Mouse (Mus musculus): Measurements from ENCODE around the gene Dop1a. TPM values are rescaled to one million over a fixed set of nuclear protein-coding genes. Genes with fewer than 3 reads are reported as not detected.

Dop1a gene
- polyA plus RNA-seq, 1 experiment from 2014 or later = 7.2 TPM

DNA sequence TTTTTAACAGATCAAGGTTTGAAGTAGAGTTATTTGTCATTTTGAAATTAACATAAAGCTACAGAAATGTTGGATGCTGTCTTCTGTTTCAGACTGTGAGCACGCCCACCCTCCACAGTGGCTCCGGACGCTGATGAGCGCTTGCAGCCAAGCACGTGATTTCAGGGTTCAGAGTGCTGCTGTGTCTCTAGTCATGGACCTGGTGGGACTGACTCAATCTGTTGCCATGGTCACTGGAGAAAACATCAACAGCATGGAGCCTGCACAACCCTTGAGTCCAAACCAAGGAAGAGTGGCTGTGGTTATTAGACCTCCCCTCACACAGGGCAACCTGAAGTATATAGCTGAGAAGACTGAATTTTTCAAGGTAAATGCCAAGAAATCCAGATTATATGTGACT, 46.8 kb downstream of the Dop1a start:
- Histone ChIP-seq H3K4me2 (replicated peaks; ENCODE audit: low read depth) (no peak overlapping the region), H3K4me1 (replicated peaks; ENCODE audit: control insufficient read depth, insufficient read depth) (no peaks in the 10 kb centered on the region), H3K4me3 (ENCODE audit: low read depth, low read length) (no peak overlapping the region), H3K36me3 (ENCODE audit: control insufficient read depth, insufficient read depth, low read length) (peaks cover 21% of the 10 kb centered on the region), H3K27me3 (ENCODE audit: control insufficient read depth, insufficient read depth, low read length) (no peaks in the 10 kb centered on the region), H3K9ac (ENCODE audit: low read length) (no peak overlapping the region), H3K27ac (replicated peaks) (no peak overlapping the region), H3K9me3 (ENCODE audit: control insufficient read depth, low read length) (no peaks in the 10 kb centered on the region)
- 81% methylated on average over 5 of the region's 5 CpGs for WGBS
- TF ChIP-seq EP300 (optimal IDR thresholded peaks at IDR 0.05) (no peak), CTCF (IDR thresholded peaks at IDR 0.05; ENCODE audit: low read depth) (no peak)
- DNase-seq (ENCODE audit: low spot score) (no peak), ATAC-seq (ENCODE audit: low FRiP score, low TSS enrichment) (no peak)

DNA sequence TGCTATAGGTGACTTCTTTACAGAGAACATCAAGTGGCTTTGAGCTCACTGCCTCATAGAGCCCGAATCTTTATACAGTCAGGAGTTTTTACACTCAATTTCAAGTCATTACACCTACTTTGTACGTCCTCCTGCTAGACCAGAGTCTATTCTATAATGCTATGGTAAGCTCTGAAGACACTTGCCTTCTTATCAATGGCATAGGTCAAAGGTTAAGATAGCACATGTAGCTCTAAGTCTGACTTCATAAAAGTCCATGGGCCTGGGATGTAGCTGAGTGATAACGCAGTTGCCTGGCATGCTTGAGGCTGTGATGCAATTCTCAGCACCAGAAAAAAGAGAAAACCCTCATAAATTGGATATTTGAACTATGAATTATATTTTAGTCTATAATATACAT, 47.4 kb downstream of the Dop1a start:
- Histone ChIP-seq H3K27ac (replicated peaks) (no peak overlapping the region), H3K36me3 (ENCODE audit: control insufficient read depth, insufficient read depth, low read length) (peaks cover 25% of the 10 kb centered on the region), H3K4me3 (ENCODE audit: low read depth, low read length) (no peak overlapping the region), H3K4me2 (replicated peaks; ENCODE audit: low read depth) (no peak overlapping the region), H3K27me3 (ENCODE audit: control insufficient read depth, insufficient read depth, low read length) (no peaks in the 10 kb centered on the region), H3K4me1 (replicated peaks; ENCODE audit: control insufficient read depth, insufficient read depth) (no peaks in the 10 kb centered on the region), H3K9ac (ENCODE audit: low read length) (no peak overlapping the region), H3K9me3 (ENCODE audit: control insufficient read depth, low read length) (no peaks in the 10 kb centered on the region)
- WGBS = 78% methylated on average over 3 of the region's 3 CpGs
- no peak for TF ChIP-seq CTCF (IDR thresholded peaks at IDR 0.05; ENCODE audit: low read depth)
- TF ChIP-seq EP300 (optimal IDR thresholded peaks at IDR 0.05) = no peak
- DNase-seq (ENCODE audit: low spot score) (no peak), ATAC-seq (ENCODE audit: low FRiP score, low TSS enrichment) (no peak)

DNA sequence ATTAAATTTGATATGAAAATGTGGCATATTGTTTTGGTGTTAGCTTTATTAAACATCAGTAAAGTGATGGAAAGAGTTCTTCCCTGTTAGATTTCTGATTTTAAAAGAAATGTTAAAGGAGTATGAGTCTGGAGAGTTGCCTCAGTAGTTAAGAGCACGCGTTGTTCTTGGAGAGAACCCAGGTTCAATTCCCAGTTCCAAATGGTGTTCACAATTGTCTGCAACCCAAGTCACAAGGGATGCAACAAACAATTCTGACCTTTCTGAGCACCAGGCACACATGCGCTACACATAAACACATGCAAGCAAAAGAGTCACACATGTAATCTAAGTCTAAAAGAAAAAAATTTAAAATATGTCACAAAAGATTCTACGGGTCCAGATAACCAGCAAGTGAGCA, 47.8 kb downstream of the Dop1a start:
- Histone ChIP-seq H3K27ac (replicated peaks) (no peak overlapping the region), H3K4me3 (ENCODE audit: low read depth, low read length) (no peak overlapping the region), H3K9me3 (ENCODE audit: control insufficient read depth, low read length) (no peaks in the 10 kb centered on the region), H3K4me1 (replicated peaks; ENCODE audit: control insufficient read depth, insufficient read depth) (no peaks in the 10 kb centered on the region), H3K9ac (ENCODE audit: low read length) (no peak overlapping the region), H3K36me3 (ENCODE audit: control insufficient read depth, insufficient read depth, low read length) (peaks cover 25% of the 10 kb centered on the region), H3K27me3 (ENCODE audit: control insufficient read depth, insufficient read depth, low read length) (no peaks in the 10 kb centered on the region), H3K4me2 (replicated peaks; ENCODE audit: low read depth) (no peak overlapping the region)
- DNase-seq (ENCODE audit: low spot score) = no peak
- 94% methylated on average over 4 of the region's 4 CpGs for WGBS
- no peak for ATAC-seq (ENCODE audit: low FRiP score, low TSS enrichment)
- TF ChIP-seq EP300 (optimal IDR thresholded peaks at IDR 0.05) = no peak
- TF ChIP-seq CTCF (IDR thresholded peaks at IDR 0.05; ENCODE audit: low read depth) = no peak

DNA sequence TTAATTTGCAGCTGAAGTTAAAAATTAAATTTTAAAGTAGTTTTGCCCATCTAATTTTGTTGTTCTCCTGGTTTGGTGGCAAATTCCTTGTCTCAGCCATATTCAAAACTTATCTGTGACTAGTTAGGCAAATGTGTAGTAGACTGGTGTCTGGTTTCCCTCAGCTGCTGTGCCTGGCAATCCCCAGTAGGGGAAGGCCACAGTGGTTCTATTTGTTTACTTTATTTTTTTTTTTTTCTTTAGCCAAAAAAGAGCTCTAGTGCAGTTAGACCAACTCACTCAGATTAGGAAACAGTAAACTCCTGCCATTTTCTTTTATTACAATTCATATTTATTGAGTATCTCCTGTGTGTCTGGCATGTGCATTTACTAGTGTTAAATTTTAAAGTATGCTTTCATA, 55.4 kb downstream of the Dop1a start:
- Histone ChIP-seq H3K36me3 (ENCODE audit: control insufficient read depth, insufficient read depth, low read length) (peaks cover 17% of the 10 kb centered on the region; the same call in 1 of the 2 replicates), H3K27me3 (ENCODE audit: control insufficient read depth, insufficient read depth, low read length) (no peaks in the 10 kb centered on the region), H3K4me2 (replicated peaks; ENCODE audit: low read depth) (no peak overlapping the region), H3K4me1 (replicated peaks; ENCODE audit: control insufficient read depth, insufficient read depth) (no peaks in the 10 kb centered on the region), H3K9ac (ENCODE audit: low read length) (no peak overlapping the region), H3K9me3 (ENCODE audit: control insufficient read depth, low read length) (no peaks in the 10 kb centered on the region), H3K27ac (replicated peaks) (no peak overlapping the region), H3K4me3 (ENCODE audit: low read depth, low read length) (no peak overlapping the region)
- TF ChIP-seq CTCF (IDR thresholded peaks at IDR 0.05; ENCODE audit: low read depth) = 0 out of 2 replicates have a peak, but pooled peaks have one; percentile 14
- TF ChIP-seq EP300 (optimal IDR thresholded peaks at IDR 0.05) = no peak
- ATAC-seq (ENCODE audit: low FRiP score, low TSS enrichment) (no peak), DNase-seq (ENCODE audit: low spot score) (no peak)

DNA sequence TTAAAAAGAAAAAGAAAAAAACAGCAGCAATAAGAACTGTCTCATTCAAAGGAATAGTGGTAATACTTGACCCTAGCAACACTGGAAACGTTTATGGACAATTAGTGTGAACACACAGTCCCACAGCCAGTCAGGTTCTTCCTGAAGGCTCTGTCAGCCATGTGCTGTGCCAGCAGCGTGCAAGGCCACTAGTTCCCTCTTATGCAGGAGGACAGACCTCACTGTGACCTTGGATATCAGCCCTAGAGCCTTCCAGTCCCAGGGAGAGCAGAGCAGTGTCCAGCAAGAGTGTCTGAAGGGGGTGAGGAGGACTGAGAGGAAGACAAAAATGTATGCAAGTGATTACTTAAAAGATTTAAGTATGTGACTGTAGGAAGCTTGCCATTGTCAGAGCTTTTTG, 58.6 kb downstream of the Dop1a start:
- Histone ChIP-seq H3K4me1 (replicated peaks; ENCODE audit: control insufficient read depth, insufficient read depth) (no peaks in the 10 kb centered on the region), H3K36me3 (ENCODE audit: control insufficient read depth, insufficient read depth, low read length) (peaks cover 10% of the 10 kb centered on the region; the same call in 1 of the 2 replicates), H3K27me3 (ENCODE audit: control insufficient read depth, insufficient read depth, low read length) (no peaks in the 10 kb centered on the region), H3K9ac (ENCODE audit: low read length) (no peak overlapping the region), H3K4me2 (replicated peaks; ENCODE audit: low read depth) (no peak overlapping the region), H3K27ac (replicated peaks) (no peak overlapping the region), H3K9me3 (ENCODE audit: control insufficient read depth, low read length) (no peaks in the 10 kb centered on the region), H3K4me3 (ENCODE audit: low read depth, low read length) (no peak overlapping the region)
- 75% methylated on average over 2 of the region's 2 CpGs for WGBS
- ATAC-seq (ENCODE audit: low FRiP score, low TSS enrichment) = no peak
- DNase-seq (ENCODE audit: low spot score) = no peak
- TF ChIP-seq EP300 (optimal IDR thresholded peaks at IDR 0.05) (no peak), CTCF (IDR thresholded peaks at IDR 0.05; ENCODE audit: low read depth) (no peak)

DNA sequence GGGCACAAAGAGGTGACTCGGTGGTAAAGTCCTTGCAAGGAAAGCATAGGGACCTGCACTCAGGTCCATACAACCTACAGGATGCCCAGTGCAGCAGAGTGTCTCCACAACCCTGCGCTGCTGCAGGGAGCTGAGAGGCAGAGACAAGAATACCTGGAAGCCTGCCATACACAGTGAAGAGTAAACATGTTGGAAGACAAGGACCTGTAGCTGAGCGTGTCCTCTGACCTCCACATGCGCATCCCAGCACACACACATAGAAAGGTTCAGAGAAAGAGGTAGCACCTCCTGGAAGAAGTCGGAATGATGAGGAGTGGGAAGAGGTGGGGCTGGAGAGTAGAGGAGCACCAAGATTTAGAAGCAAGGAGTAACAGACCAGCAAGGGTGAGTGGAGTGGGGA, 67.1 kb downstream of the Dop1a start:
- TF ChIP-seq CTCF (IDR thresholded peaks at IDR 0.05; ENCODE audit: low read depth) = no peak
- TF ChIP-seq EP300 (optimal IDR thresholded peaks at IDR 0.05) = no peak
- WGBS = 81% methylated on average over 5 of the region's 5 CpGs
- ATAC-seq (ENCODE audit: low FRiP score, low TSS enrichment) = no peak
- Histone ChIP-seq H3K9me3 (ENCODE audit: control insufficient read depth, low read length) (no peaks in the 10 kb centered on the region), H3K27me3 (ENCODE audit: control insufficient read depth, insufficient read depth, low read length) (no peaks in the 10 kb centered on the region), H3K27ac (replicated peaks) (no peak overlapping the region), H3K4me2 (replicated peaks; ENCODE audit: low read depth) (no peak overlapping the region), H3K4me3 (ENCODE audit: low read depth, low read length) (no peak overlapping the region), H3K4me1 (replicated peaks; ENCODE audit: control insufficient read depth, insufficient read depth) (no peaks in the 10 kb centered on the region), H3K36me3 (ENCODE audit: control insufficient read depth, insufficient read depth, low read length) (no peaks in the 10 kb centered on the region), H3K9ac (ENCODE audit: low read length) (no peak overlapping the region)
- DNase-seq (ENCODE audit: low spot score) = no peak
